Mouse (Mus musculus) stomach, postnatal 0 days (tissue): ENCODE measurements at regions not wholly inside any gene's neighbourhood (a gene's known extent, or its start where the extent isn't known, plus 50 kb on each side); places are given as distances from the start of the nearest gene placed in this dataset.

Source experiments
- ATAC-seq: fragments of 200-750 bp; cut with Nextera tagmentation; 2 replicates; pipeline ENCODE4 v1.8.0; 2017; ENCODE audit not compliant: low FRiP score, low TSS enrichment
- DNase-seq: peaks from one replicate; pipeline ENCODE4 v3.0.0-alpha.2; 2016; ENCODE audit warnings: low spot score
- H3K27ac ChIP-seq: fragments of 300-500 bp; sonication (generic); replicated peaks from 2 replicates; pipeline ENCODE4 v1.5.1; 2014; ENCODE audit warnings: mild to moderate bottlenecking, control low read depth
- H3K27me3 ChIP-seq: fragments of 300-500 bp; sonication (generic); 2 replicates; pipeline ENCODE4 v1.6.1; 2014; ENCODE audit warnings: low read length; ENCODE audit not compliant: control insufficient read depth, insufficient read depth
- H3K36me3 ChIP-seq: fragments of 300-500 bp; sonication (generic); 2 replicates; pipeline ENCODE4 v1.6.1; 2014; ENCODE audit warnings: low read length, mixed read lengths; ENCODE audit not compliant: control insufficient read depth, insufficient read depth
- H3K4me1 ChIP-seq: fragments of 300-500 bp; sonication (generic); replicated peaks from 2 replicates; pipeline ENCODE4 v1.6.1; 2014; ENCODE audit warnings: antibody characterized with exemption; ENCODE audit not compliant: control insufficient read depth, insufficient read depth
- H3K4me2 ChIP-seq: fragments of 300-500 bp; sonication (generic); replicated peaks from 2 replicates; pipeline ENCODE4 v1.6.1; 2014; ENCODE audit warnings: low read depth, mild to moderate bottlenecking, control low read depth, moderate library complexity
- H3K4me3 ChIP-seq: fragments of 300-500 bp; sonication (generic); 2 replicates; pipeline ENCODE4 v1.5.1; 2014; ENCODE audit warnings: low read depth, low read length, control low read depth
- H3K9ac ChIP-seq: fragments of 300-500 bp; sonication (generic); 2 replicates; pipeline ENCODE4 v1.6.1; 2014; ENCODE audit warnings: mild to moderate bottlenecking, low read length, control low read depth, mixed read lengths
- H3K9me3 ChIP-seq: fragments of 300-500 bp; sonication (generic); 2 replicates; pipeline ENCODE4 v1.6.1; 2016; ENCODE audit warnings: low read length; ENCODE audit not compliant: control insufficient read depth
- CTCF ChIP-seq: IDR thresholded peaks from 2 replicates; pipeline ENCODE4 v1.5.1; 2016; ENCODE audit warnings: antibody characterized with exemption, low read depth, mild to moderate bottlenecking, moderate library complexity
- EP300 ChIP-seq: optimal IDR thresholded peaks from 2 replicates; pipeline ENCODE3; 2016; ENCODE audit warnings: antibody characterized with exemption
- WGBS: fragments of 180-500 bp; shearing (Covaris S2); extraction: QIAGEN DNeasy Blood & Tissue Kit; methylation state at CpG from one replicate; pipeline ENCODE4 v1.1.7; 2014; 5-methylcytosine and 5-hydroxymethylcytosine counted together

DNA sequence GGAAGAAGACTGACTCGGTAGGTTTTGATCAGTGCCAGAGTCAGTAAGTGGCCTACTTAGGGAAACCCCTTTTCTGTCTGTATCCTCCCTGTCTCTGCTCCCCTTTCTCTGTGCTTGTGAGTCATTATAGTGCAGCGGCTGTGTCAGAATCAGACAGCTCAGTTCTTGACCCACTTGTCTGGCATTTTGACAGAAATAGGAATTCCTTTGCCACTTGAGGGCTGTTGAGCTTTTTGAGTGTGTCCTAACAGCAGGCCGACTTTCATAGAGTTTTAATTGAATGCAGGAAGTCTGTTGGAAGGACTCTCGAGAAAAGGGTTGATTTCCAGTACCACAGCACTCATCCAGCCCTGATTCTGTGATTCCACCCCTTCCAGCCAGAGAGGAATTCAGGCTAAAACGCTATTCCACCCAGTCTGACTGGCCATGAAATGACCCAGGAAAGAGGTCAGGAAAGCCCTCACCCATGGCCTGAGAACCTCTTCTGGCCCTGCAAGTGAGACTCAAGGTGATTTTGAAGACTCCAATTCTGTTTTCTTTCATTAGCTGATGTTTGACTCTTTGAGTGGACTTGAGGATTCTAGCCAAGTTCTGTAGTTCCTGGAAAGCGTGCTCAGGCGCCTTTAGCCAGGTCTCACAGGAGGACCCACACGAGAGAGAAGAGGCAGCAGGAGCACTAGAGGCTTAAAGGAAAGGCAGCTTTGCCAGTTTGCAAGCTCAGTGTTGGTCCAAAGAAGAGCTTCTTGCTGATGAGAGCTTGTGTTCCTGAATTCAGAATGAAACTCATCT lies 95.6 kb upstream of the Opcml start:
- no peaks in the 10 kb centered on the region for H3K27me3 ChIP-seq
- no peaks in the 10 kb centered on the region for H3K4me1 ChIP-seq
- H3K9me3 ChIP-seq: no peaks in the 10 kb centered on the region
- no peak overlapping the region for H3K9ac ChIP-seq
- TF ChIP-seq EP300: no peak
- no peak for TF ChIP-seq CTCF
- H3K4me2 ChIP-seq: no peak overlapping the region
- DNase-seq: no peak
- 65% methylated on average over 8 of the region's 8 CpGs for WGBS
- no peak for ATAC-seq
- no peaks in the 10 kb centered on the region for H3K36me3 ChIP-seq
- H3K27ac ChIP-seq: no peak overlapping the region
- H3K4me3 ChIP-seq: no peak overlapping the region

GRCm38 (mm10) chr9:27701559-27701958 lies 89.0 kb upstream of the Opcml start:
- Histone ChIP-seq H3K4me1 (no peaks in the 10 kb centered on the region), H3K27me3 (no peaks in the 10 kb centered on the region), H3K4me3 (no peak overlapping the region), H3K9me3 (no peaks in the 10 kb centered on the region), H3K27ac (no peak overlapping the region), H3K36me3 (no peaks in the 10 kb centered on the region), H3K4me2 (no peak overlapping the region), H3K9ac (no peak overlapping the region)
- DNase-seq: no peak
- no peak for ATAC-seq
- WGBS: 77% methylated on average over 9 of the region's 9 CpGs
- TF ChIP-seq CTCF (no peak), EP300 (no peak)

DNA sequence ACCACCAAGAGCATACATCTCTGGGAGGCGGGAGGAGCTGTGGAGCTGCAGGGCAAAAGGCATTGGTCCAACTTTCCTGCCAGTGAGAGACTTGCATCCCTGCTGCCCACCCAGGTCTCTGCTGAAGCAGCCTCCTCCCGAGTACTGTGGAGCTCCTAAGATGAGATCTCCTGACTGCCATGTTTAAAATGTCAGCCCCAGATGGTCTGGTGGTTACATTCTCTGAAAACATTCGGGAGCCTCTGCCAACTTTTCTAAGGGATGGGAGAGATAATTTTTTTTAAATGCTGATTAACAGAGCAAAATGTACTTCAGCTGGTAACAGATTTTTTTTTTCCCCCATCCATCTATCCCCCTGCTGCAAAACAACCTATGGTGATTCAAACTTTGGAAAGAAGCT lies 88.4 kb upstream of the Opcml start:
- no peak overlapping the region for H3K4me2 ChIP-seq
- H3K9ac ChIP-seq: no peak overlapping the region
- DNase-seq (no peak), ATAC-seq (no peak)
- TF ChIP-seq EP300 (no peak), CTCF (no peak)
- H3K4me1 ChIP-seq: no peaks in the 10 kb centered on the region
- 59% methylated on average over 3 of the region's 3 CpGs for WGBS
- no peaks in the 10 kb centered on the region for H3K9me3 ChIP-seq
- no peak overlapping the region for H3K27ac ChIP-seq
- no peak overlapping the region for H3K4me3 ChIP-seq
- no peaks in the 10 kb centered on the region for H3K27me3 ChIP-seq
- H3K36me3 ChIP-seq: no peaks in the 10 kb centered on the region

- Histone ChIP-seq H3K27ac (no peak overlapping the region), H3K4me3 (no peak overlapping the region), H3K9me3 (no peaks in the 10 kb centered on the region), H3K4me1 (no peaks in the 10 kb centered on the region), H3K36me3 (no peaks in the 10 kb centered on the region), H3K9ac (no peak overlapping the region), H3K27me3 (no peaks in the 10 kb centered on the region), H3K4me2 (no peak overlapping the region)
- no peak for TF ChIP-seq CTCF
- no peak for TF ChIP-seq EP300
- WGBS: 79% methylated on average over 5 of the region's 5 CpGs
- no peak for DNase-seq
- ATAC-seq: no peak
Observed at GRCm38 (mm10) chr9:27704001-27704400, 86.6 kb upstream of the Opcml start.

- H3K27me3 ChIP-seq: no peaks in the 10 kb centered on the region
- H3K36me3 ChIP-seq: no peaks in the 10 kb centered on the region
- 79% methylated on average over 2 of the region's 2 CpGs for WGBS
- no peak overlapping the region for H3K4me3 ChIP-seq
- no peak overlapping the region for H3K9ac ChIP-seq
- H3K27ac ChIP-seq: no peak overlapping the region
- DNase-seq (no peak), ATAC-seq (no peak)
- H3K4me1 ChIP-seq: no peaks in the 10 kb centered on the region
- H3K4me2 ChIP-seq: no peak overlapping the region
- H3K9me3 ChIP-seq: no peaks in the 10 kb centered on the region
- no peak for TF ChIP-seq CTCF
- no peak for TF ChIP-seq EP300
Observed at GRCm38 (mm10) chr9:27723840-27724408, 66.7 kb upstream of the Opcml start.

DNA sequence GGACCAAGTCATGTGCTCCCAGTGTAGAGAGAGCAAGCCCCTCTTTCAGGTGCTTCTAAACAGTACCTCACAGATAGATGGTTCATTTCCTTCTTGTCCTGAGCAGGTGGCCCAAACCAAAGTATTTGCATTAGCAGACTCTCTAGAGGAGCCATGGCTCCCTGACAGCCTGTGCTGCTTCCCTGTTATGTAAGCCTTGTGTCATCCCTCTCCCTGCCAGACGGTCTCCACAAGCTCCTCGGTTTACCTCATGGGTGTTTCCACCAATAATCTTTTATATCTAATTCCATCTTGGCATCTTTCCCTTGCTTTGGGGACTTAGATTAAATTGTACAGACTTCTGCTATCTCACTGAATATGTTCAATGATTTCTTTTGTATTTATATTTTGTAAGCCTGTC lies 66.0 kb upstream of the Opcml start:
- H3K4me3 ChIP-seq: no peak overlapping the region
- DNase-seq (no peak), ATAC-seq (no peak)
- H3K9ac ChIP-seq: no peak overlapping the region
- H3K4me1 ChIP-seq: no peaks in the 10 kb centered on the region
- H3K27ac ChIP-seq: no peak overlapping the region
- TF ChIP-seq EP300: no peak
- TF ChIP-seq CTCF: no peak
- whole genome bisulfite sequencing: 45% methylated on average over 2 of the region's 2 CpGs
- H3K4me2 ChIP-seq: no peak overlapping the region
- H3K36me3 ChIP-seq: no peaks in the 10 kb centered on the region
- H3K9me3 ChIP-seq: no peaks in the 10 kb centered on the region
- no peaks in the 10 kb centered on the region for H3K27me3 ChIP-seq
